Mouse (Mus musculus): Measurements from ENCODE around the gene Tjp2.

The Tjp2 gene

DNA sequence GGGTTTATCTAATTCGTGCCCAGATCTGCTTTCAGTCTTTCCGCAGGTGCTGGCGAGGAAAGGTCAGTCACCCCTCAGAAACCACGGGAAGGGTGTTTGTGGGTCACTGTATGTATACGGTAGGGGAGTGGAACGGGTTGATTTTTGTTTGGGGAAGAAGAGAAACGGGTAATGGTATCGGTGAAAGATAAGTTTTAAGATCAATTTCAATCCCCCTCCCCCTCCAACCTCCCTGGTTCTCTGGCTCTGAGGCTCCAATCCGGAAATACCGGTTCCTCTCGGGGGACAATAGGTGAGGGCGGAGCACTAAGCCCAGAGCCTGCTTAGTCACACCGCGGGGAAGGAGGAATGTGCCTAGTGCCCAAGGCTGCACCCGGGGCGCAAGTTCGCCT, 471 bp upstream of the Tjp2 start:
- in situ Hi-C loops (cut with MboI, MseI) = loop anchor here in 1 of 2 experiments (25.0 kb wide), 1 partner anchor 263 kb away; no protein-coding TSS in a partner anchor

- in situ Hi-C loops (cut with MboI, MseI) = no loop called here
Measured at GRCm38 (mm10) chr19:24223851-24224251, 979 bp downstream of the Tjp2 start.

GRCm38 (mm10) chr19:24221455-24221854, 3.4 kb downstream of the Tjp2 start:
- in situ Hi-C loops (cut with MboI, MseI) = no loop called here

DNA sequence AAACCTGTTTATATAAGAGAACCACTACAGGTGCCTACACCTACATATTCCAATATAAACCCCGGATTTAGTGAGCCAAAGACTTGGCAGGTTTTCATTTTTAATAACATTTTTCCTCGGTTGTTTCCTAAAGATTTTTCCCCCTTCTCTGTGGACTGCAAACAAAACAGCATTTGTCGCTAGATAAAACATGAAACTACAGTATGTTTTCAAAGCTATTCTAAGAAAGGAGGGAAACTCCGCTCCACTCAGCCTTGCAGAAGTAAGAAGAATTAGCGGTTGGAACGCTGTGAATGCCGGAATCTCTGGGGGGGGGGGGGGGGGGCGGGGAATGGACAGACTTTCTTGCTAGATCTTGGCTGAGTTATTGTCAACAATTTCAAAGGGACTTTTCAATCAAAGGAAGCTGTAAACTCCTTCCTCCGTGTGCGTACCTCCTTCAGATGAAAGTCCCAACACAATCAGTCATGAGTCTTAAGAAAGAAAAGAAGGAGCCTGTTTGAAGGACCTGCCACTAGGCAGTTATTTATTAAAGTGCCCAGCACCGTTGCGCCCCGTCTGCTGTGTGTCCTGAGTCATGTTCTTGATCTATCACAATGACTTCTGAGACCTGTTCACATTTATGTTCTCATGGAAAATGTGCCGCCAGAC, 3.9 kb downstream of the Tjp2 start:
- in situ Hi-C loops (cut with MboI, MseI) = no loop called here

GRCm38 (mm10) chr19:24219011-24219410, 5.8 kb downstream of the Tjp2 start:
- in situ Hi-C loops (cut with MboI, MseI) = no loop called here

DNA sequence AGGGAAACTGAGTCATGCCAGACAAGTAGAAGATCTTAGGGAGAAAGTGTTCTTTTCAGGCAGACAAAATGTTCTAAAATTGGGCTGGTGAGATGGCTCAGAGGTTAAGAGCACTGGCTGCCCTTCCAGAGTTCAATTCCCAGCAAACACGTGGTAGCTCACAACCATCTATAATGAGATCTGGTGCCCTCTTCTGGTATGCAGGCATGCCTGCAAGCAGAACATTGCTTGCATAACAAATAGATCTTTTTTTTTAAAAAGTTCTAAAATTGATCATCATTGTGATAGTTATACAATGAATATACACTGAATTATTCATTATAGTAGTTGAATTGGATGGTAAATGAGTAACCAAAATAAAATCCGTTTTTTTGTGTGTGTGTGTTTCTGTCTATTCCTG, 6.5 kb downstream of the Tjp2 start:
- in situ Hi-C loops (cut with MboI, MseI) = no loop called here

GRCm38 (mm10) chr19:24217851-24218250, 7.0 kb downstream of the Tjp2 start:
- in situ Hi-C loops (cut with MboI, MseI) = no loop called here

DNA sequence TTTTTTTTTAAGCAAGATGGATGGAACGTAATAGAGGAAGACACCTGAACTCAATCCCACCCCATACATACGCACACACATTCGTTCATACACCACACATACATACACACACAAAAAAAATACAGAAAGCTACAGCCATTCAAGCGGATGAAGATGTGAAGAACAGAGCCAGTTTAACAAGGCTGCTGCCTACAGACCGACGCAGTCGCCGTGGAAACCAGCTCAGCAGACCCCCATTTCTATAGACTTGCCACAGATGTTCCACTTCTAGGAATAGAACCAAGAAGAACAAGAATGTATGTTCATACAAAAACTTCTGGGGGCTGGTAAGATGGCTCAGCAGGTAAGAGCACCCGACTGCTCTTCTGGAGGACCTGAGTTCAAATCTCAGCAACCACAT, 8.1 kb downstream of the Tjp2 start:
- in situ Hi-C loops (cut with MboI, MseI) = no loop called here

DNA sequence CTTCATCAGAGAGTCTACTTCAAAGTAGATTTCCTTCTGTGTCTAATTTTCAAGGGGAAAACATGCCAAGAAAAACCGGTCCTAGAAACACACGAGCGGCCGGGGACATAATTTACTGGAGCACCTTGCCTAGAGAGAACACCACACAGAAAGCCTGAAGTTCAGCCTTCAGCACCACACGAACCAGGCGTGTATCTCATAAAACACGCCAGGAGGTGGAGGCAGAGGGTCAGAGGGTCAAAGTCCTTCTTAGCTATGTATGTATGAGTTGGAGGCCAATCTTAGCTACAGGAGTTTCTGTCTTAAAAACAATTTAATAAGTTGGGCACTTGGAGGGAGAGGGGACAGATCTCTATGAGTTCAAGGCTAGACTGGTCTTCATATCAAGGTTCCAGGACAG, 9.9 kb downstream of the Tjp2 start:
- in situ Hi-C loops (cut with MboI, MseI) = no loop called here

DNA sequence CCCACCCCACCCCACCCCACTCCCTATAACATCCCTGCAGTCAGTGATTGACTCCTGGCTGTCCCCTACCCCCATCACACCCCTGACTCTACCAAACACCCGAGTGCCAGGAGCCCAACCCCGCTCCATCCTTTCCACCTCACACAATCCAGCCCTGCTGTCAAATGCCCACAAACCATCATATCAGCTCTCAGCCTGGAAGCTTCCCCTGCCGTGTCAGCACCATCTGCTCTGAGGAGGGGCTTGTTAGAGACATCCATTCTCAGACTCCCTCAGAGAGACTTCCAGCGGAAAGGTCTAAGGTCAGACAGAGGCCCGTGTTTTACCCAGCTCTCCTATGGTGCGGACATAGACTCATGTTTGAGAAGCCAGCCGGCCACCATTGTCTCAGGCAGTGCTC, 11.5 kb downstream of the Tjp2 start:
- in situ Hi-C loops (cut with MboI, MseI) = no loop called here

- in situ Hi-C loops (cut with MboI, MseI) = no loop called here
Measured at GRCm38 (mm10) chr19:24212552-24213249, 12.1 kb downstream of the Tjp2 start.

DNA sequence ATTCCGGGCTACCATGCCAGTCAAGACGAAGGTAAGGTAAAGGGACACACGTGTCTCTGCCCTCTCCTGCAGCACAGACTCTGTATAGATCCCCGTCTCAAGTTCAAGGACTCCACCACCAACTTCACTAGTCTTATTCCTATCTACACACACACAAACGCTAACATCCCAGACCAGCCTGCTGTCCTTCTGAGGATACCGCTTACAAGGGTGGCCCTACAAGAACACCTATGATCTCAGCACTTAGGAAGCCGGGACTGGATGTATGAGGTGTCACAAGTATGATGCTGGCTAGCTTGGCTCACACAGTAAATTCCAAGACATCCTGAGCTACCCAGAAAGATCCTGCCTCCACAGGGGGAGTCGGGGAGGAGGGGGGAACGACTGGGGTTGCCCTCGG, 13.7 kb downstream of the Tjp2 start:
- in situ Hi-C loops (cut with MboI, MseI) = no loop called here

GRCm38 (mm10) chr19:24209516-24209915, 15.3 kb downstream of the Tjp2 start:
- in situ Hi-C loops (cut with MboI, MseI) = no loop called here

GRCm38 (mm10) chr19:24207967-24208366, 16.9 kb downstream of the Tjp2 start:
- in situ Hi-C loops (cut with MboI, MseI) = no loop called here

DNA sequence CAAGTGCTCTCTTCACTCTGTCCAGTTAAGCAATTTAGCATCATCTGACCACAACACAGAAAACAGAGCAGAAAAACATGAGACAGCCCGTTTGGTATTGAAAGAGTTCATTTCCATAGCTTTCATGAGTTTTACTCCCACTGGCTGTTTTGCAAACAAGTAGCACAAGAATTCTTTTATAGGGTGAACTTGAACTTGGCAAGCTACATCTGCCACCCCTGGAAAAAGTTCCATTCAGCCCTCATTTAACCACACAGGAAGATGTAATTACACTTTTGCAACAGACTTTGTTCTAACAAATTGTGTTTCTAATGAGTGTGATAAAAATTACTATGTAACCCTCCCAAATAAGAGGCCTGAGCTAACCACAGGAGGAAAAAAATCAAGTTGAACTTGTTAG, 19.8 kb downstream of the Tjp2 start:
- in situ Hi-C loops (cut with MboI, MseI) = no loop called here

DNA sequence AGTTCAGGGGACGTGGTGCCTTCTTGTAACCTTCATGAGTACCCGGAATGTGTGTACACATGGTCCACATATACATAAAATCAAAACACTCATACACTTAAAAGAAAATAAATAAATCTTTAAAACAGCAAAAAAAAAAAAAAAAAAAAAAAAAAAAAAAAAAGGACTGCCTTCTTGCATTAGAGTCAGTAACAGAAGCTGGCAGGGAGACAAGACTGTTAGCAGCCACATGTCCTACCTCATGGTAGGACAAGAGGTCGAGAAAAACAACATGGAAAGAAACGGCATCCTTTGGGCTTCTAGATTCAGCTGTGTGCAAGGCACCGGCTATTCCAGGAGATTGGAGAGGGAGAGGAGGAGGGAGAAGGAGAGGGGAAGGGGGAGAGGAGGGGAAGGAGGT, 23.0 kb downstream of the Tjp2 start:
- in situ Hi-C loops (cut with MboI, MseI) = no loop called here

DNA sequence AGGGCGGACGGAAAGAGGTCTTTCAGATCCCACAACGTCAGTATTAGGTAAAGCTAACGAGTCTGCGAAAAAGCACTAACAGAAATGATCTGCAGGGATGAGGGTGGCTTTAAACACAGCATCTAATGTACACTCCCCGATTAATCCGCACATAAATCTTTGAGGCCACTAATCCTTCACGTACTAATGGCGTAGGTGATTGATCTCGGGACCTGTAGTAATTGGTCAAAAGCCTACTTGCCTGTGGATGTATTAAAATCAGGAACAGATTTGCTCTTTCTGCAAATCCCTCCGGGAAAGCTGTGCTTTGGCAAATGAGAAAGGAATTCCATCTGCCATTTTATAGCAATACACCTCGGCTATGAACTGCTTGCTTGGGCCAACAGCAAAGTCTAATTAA, 24.3 kb downstream of the Tjp2 start:
- in situ Hi-C loops (cut with MboI, MseI) = no loop called here

DNA sequence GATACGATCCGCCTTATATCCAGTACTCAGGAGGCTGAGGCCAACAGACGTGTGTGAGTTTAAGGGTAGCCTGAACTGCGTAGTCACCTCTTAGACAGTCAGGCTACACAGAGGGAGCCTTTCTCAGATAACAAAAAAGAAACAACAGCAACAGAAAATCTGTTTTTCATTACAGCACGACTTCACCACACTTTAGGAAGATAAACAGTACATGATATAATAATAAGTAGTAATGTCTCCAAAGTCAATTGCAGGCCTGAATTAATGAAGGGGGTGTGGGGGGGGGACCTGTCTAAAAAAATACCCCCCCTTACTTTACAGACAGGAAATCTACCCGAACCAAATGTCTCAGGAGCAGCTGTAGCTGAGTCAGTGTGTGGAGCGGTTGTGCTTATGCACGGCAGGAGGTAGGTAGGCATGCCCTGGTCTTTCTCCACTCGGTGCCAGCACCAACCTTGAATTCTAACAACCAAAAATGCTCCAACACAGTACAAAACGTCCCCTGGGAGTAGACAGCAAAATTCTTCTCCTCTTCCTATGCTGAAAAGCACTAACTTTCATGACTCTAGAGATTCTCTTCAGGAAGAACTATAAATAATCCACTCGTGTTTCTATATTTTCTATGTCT, 26.0 kb downstream of the Tjp2 start:
- in situ Hi-C loops (cut with MboI, MseI) = no loop called here

DNA sequence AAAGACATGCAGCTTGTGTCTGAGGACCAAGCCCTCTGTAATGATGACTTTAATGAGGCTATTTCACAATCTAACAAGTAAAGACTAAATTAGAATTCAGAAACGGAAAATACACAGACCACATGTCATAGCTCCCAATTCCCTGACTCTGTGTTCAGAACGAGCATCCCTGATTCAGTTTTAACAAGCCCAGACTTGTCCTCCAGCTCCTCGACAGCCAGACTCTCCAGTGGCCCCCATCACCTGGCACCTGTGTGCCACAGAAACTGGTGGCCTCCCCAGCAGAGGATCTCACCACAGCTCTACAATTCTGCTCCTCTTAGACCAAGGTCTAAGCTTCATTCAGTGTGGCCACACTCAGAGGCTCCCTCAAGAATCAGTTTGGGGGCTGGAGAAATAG, 27.5 kb downstream of the Tjp2 start:
- in situ Hi-C loops (cut with MboI, MseI) = no loop called here

GRCm38 (mm10) chr19:24195224-24195623, 29.6 kb downstream of the Tjp2 start:
- in situ Hi-C loops (cut with MboI, MseI) = no loop called here

GRCm38 (mm10) chr19:24194216-24194615, 30.6 kb downstream of the Tjp2 start:
- in situ Hi-C loops (cut with MboI, MseI) = no loop called here

DNA sequence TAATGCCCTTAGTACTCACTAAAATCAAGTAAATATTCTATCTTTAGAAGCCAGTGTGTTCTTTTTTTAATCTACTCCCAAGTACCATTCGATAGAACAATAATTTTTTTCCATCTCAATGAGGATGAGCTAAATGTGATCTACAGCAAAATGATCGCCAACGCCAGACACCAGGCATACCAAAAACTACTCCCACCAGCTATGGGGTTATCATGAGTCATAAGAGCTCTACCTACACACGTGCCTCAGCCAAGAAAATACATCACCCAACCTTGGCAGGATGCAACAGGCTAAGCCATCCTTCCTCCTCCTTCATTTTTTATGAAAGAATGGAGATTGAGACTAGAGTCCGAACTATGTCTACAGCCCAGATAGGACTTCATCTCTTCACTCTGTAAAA, 31.9 kb downstream of the Tjp2 start:
- in situ Hi-C loops (cut with MboI, MseI) = no loop called here

- in situ Hi-C loops (cut with MboI, MseI) = no loop called here
Measured at GRCm38 (mm10) chr19:24187791-24188190, 37.0 kb downstream of the Tjp2 start.

Measured in T-helper 17 cell (primary cell).